Mouse (Mus musculus): ENCODE results near the gene Cwc27. TPM values are rescaled to one million over a fixed set of nuclear protein-coding genes. Genes with fewer than 3 reads are reported as not detected.

Cwc27 gene
- polyA plus RNA-seq, 1 experiment from 2014 or later = 27.1 TPM

- DNase-seq (ENCODE audit: low read depth, low spot score) (no peak), ATAC-seq (no peak)
- ChIA-PET CTCF (no interaction called here), POLR2A (no interaction called here)
- no peaks in the 10 kb centered on the region for H3K27me3 ChIP-seq
- in situ Hi-C loops (cut with MboI; ENCODE audit: low pct_unique_long_range_greater_than_20kb) = no loop called here
- TF ChIP-seq CTCF (IDR thresholded peaks at IDR 0.05) = no peak
Observed at GRCm38 (mm10) chr13:104650145-104650544, 166.8 kb downstream of the Cwc27 start.

DNA sequence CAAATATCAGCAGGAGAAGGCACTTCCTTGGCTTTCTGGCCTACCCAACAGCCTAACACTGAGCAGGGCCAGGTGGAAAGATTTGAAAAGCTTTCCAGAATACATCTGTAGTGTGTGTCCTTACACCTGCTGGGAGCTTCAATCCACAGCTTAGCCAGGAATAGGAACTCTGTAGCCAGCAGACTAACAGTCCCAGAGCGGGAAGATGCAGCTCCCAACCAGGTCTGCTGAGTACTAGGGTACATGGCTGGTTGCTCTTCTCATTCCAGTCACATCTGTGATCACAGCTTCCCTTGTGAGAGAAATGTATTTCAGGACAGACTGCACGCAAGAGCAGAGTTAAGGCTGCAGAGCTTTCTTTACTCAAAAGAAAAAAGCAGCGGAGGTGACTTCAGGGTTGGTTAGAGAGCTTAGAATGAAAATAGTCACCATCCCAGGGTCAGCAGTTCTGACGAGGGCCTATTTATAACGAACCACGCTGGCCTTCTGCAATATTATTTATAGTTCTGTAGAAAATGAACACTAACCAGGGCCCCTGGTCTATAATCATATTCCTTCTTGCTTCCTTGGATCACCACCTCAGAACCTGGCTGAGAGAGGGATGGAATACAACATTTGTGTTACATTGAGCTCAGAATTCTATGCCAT lies 171.0 kb downstream of the Cwc27 start:
- in situ Hi-C loops (cut with MboI; ENCODE audit: low pct_unique_long_range_greater_than_20kb) = no loop called here
- ChIA-PET POLR2A (no interaction called here), CTCF (interaction anchor here (1.2 to 1.6 kb wide), 2 partner anchors 10 to 34 kb away, joined by 3 read pairs; no protein-coding TSS in a partner anchor)
- no peak for DNase-seq (ENCODE audit: low read depth, low spot score)
- no peak for TF ChIP-seq CTCF (IDR thresholded peaks at IDR 0.05)
- H3K27me3 ChIP-seq = no peaks in the 10 kb centered on the region
- no peak for ATAC-seq

DNA sequence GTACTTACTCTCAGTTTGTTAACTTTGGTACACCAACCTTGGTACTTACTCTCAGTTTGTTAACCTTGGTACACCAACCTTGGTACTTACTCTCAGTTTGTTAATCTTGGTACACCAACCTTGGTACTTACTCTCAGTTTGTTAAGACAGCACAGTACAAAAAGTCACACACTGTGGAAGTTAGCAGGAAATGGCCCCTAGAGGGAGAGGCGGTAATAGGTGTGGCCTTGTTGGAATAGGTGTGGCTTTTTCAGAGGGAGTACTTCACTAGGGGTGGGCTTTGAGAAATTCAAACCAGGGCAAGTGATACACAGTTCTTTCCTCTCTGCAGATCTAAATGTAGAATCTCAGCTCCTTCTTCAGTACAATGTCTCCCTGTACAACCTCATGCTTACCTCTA lies 172.8 kb downstream of the Cwc27 start:
- TF ChIP-seq CTCF (IDR thresholded peaks at IDR 0.05) = no peak
- POLR2A ChIA-PET = no interaction called here
- no peak for ATAC-seq
- no peak for DNase-seq (ENCODE audit: low read depth, low spot score)
- CTCF ChIA-PET = no interaction called here
- no peaks in the 10 kb centered on the region for H3K27me3 ChIP-seq
- in situ Hi-C loops (cut with MboI; ENCODE audit: low pct_unique_long_range_greater_than_20kb) = no loop called here

- no peak for TF ChIP-seq CTCF (IDR thresholded peaks at IDR 0.05)
- ATAC-seq (no peak), DNase-seq (ENCODE audit: low read depth, low spot score) (no peak)
- ChIA-PET POLR2A (no interaction called here), CTCF (interaction anchor here (0.6 kb wide), 1 partner anchor 388 kb away, joined by 3 read pairs; no protein-coding TSS in a partner anchor)
- in situ Hi-C loops (cut with MboI; ENCODE audit: low pct_unique_long_range_greater_than_20kb) = no loop called here
- H3K27me3 ChIP-seq = no peaks in the 10 kb centered on the region
Observed at GRCm38 (mm10) chr13:104640694-104641454, 176.1 kb downstream of the Cwc27 start.

- in situ Hi-C loops (cut with MboI; ENCODE audit: low pct_unique_long_range_greater_than_20kb) = no loop called here
- ChIA-PET CTCF (no interaction called here), POLR2A (no interaction called here)
- ATAC-seq (no peak), DNase-seq (ENCODE audit: low read depth, low spot score) (no peak)
- no peaks in the 10 kb centered on the region for H3K27me3 ChIP-seq
- TF ChIP-seq CTCF (IDR thresholded peaks at IDR 0.05) = no peak
Observed at GRCm38 (mm10) chr13:104638988-104639387, 178.0 kb downstream of the Cwc27 start.

GRCm38 (mm10) chr13:104635965-104636462 lies 180.9 kb downstream of the Cwc27 start:
- DNase-seq (ENCODE audit: low read depth, low spot score) (no peak), ATAC-seq (no peak)
- in situ Hi-C loops (cut with MboI; ENCODE audit: low pct_unique_long_range_greater_than_20kb) = no loop called here
- no peak for TF ChIP-seq CTCF (IDR thresholded peaks at IDR 0.05)
- no peaks in the 10 kb centered on the region for H3K27me3 ChIP-seq
- CTCF ChIA-PET = no interaction called here
- POLR2A ChIA-PET = no interaction called here

- in situ Hi-C loops (cut with MboI; ENCODE audit: low pct_unique_long_range_greater_than_20kb) = no loop called here
- POLR2A ChIA-PET = no interaction called here
- no peaks in the 10 kb centered on the region for H3K27me3 ChIP-seq
- DNase-seq (ENCODE audit: low read depth, low spot score) (no peak), ATAC-seq (no peak)
- no peak for TF ChIP-seq CTCF (IDR thresholded peaks at IDR 0.05)
- CTCF ChIA-PET = no interaction called here
Observed at GRCm38 (mm10) chr13:104634708-104635107, 182.2 kb downstream of the Cwc27 start.

DNA sequence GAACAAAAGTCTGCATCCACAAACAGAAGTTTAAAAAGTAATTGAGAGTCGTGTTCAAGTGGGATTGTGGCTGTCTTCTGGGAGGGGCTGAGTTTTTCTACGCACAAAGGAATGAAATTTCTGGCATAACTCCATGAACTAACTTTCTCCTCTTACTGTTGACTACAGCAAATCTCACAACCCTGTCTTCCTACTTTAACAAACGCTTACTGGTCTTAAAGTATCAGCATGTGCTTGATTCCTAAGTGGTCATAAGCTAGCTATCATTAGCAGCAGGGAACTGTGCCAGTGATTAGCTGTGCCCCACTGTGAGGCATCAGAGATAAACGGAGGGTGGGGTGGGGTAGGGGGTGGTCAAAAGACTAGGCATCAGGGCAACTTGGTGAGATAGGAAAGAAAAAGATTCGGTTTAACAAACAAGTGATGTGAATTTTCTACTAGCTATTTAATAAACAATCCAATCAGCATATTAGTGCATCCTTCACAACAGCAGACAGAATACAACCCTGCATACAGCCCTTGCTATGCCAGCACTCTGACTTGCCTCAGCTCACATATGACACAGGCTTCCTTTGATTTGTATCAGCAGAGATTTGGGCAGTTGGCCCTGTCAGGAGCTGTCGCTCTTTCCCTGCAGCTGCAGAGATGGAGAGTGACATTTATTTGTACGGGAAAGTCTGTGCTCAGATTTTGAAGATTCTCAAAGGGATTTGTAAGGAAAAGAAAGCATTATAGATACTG lies 184.3 kb downstream of the Cwc27 start:
- no peak for ATAC-seq
- no peaks in the 10 kb centered on the region for H3K27me3 ChIP-seq
- TF ChIP-seq CTCF (IDR thresholded peaks at IDR 0.05) = no peak
- ChIA-PET CTCF (interaction anchor here (1.1 kb wide), 1 partner anchor 43 kb away, joined by 3 read pairs; no protein-coding TSS in a partner anchor), POLR2A (no interaction called here)
- DNase-seq (ENCODE audit: low read depth, low spot score) = no peak
- in situ Hi-C loops (cut with MboI; ENCODE audit: low pct_unique_long_range_greater_than_20kb) = no loop called here

DNA sequence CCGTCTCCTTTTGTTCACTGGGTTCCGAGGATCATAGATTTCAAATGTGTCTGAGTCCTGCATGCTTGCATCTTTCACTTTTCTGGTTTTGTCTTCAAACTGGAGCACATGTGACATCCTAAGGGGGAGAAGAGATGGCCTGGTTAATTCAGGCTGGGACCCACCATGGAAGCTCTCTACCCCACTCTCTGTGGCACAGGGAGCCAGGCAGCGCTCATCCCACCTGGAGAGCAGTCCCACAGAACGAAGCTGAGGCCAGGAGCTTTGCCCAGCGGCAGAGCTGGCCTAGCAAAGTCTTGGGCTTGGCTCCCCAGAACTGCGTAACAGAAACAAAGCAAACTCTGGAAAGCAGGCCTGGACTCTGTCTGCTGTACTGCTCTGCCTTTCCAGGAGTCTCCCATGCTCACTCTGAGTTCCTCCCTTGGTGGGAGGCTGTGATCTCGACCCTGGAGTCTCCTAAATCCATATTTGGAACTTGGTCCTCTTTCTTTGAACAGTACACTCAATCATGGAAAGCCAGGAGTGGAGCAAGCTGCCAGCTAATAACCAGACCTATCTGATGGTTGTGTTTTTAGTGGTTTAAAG lies 185.2 kb downstream of the Cwc27 start:
- ATAC-seq (no peak), DNase-seq (ENCODE audit: low read depth, low spot score) (no peak)
- POLR2A ChIA-PET = no interaction called here
- no peaks in the 10 kb centered on the region for H3K27me3 ChIP-seq
- CTCF ChIA-PET = interaction anchor here (1.1 kb wide), 1 partner anchor 44 kb away, joined by 3 read pairs; no protein-coding TSS in a partner anchor
- in situ Hi-C loops (cut with MboI; ENCODE audit: low pct_unique_long_range_greater_than_20kb) = no loop called here
- no peak for TF ChIP-seq CTCF (IDR thresholded peaks at IDR 0.05)

- DNase-seq (ENCODE audit: low read depth, low spot score) = no peak
- H3K27me3 ChIP-seq = no peaks in the 10 kb centered on the region
- in situ Hi-C loops (cut with MboI; ENCODE audit: low pct_unique_long_range_greater_than_20kb) = no loop called here
- TF ChIP-seq CTCF (IDR thresholded peaks at IDR 0.05) = no peak
- ChIA-PET POLR2A (no interaction called here), CTCF (no interaction called here)
- no peak for ATAC-seq
Observed at GRCm38 (mm10) chr13:104630808-104631207, 186.1 kb downstream of the Cwc27 start.

All from Patski (cell line).